In genomic region chrX:60743971-60744370, GRCm38 (mm10) we compare ENCODE assay signal across 21 mouse cellular contexts.
A peak's percentile ranks its signal among the peaks of the same experiment; 100 is the strongest.
DNase-seq lines count a peak whose midpoint lies in the region; ATAC-seq lines count a peak whose summit lies in the region.
"Had no signal": no experiment of that assay in that cellular context is flagged by ENCODE, and none has a peak within 500 bp of the region (broad histone marks: within the 10 kb centered on the region; RNA-seq: fewer than 3 reads in every experiment).

No protein-coding gene starts in this region.

- WGBS in forebrain, embryonic 14.5 days, result 44% methylated on average over 3 of the region's 3 CpGs
- 33% methylated on average over 3 of the region's 3 CpGs for WGBS in forebrain, embryonic 15.5 days
- WGBS in intestine, embryonic 15.5 days, result 87% methylated on average over 3 of the region's 3 CpGs

- H3K27ac ChIP-seq in forebrain, embryonic 14.5 days (ENCODE audit: low read depth, low read length), result no peak overlapping the region
- no peak overlapping the region for H3K27ac ChIP-seq in forebrain, embryonic 15.5 days (replicated peaks)
- no peak overlapping the region for H3K27ac ChIP-seq in intestine, embryonic 15.5 days
- H3K27ac ChIP-seq: embryonic facial prominence, embryonic 12.5 days; embryonic facial prominence, embryonic 15.5 days; heart, adult 2 months; heart, embryonic 10.5 days; heart, embryonic 13.5 days; hindbrain, embryonic 15.5 days had no signal

- DNase-seq in forebrain, embryonic 14.5 days (ENCODE audit: low spot score), result peak; percentile 26
- peak; percentile 94 for DNase-seq in Muller cell, postnatal 12 days (ENCODE audit: inconsistent ontology term)
- DNase-seq in retina, embryonic 14.5 days (ENCODE audit: low spot score), result peak; percentile 71
- no peak for DNase-seq in layer of hippocampus, adult 9-10 months (ENCODE audit: low spot score)
- DNase-seq: adrenal gland, postnatal 10 days; cerebellum, adult 11-12 months; cerebellum, adult 8-10 months; gastrocnemius, postnatal 10 days; gastrocnemius, postnatal 36 days; heart, adult 2 months; heart, postnatal 14 days; heart, postnatal 4 days had no signal

- H3K4me2 ChIP-seq in forebrain, embryonic 14.5 days (ENCODE audit: low read length), result no peak overlapping the region
- no peak overlapping the region for H3K4me2 ChIP-seq in forebrain, embryonic 15.5 days (replicated peaks)
- no peak overlapping the region for H3K4me2 ChIP-seq in intestine, embryonic 15.5 days (replicated peaks)
- H3K4me2 ChIP-seq: embryonic facial prominence, embryonic 12.5 days; embryonic facial prominence, embryonic 15.5 days; heart, embryonic 13.5 days; hindbrain, embryonic 15.5 days had no signal

- H3K36me3 ChIP-seq in forebrain, embryonic 14.5 days (ENCODE audit: control insufficient read depth, insufficient read depth, low read length), result no peaks in the 10 kb centered on the region
- H3K36me3 ChIP-seq in forebrain, embryonic 15.5 days, result no peaks in the 10 kb centered on the region
- H3K36me3 ChIP-seq in intestine, embryonic 15.5 days, result no peaks in the 10 kb centered on the region
- H3K36me3 ChIP-seq: embryonic facial prominence, embryonic 12.5 days; embryonic facial prominence, embryonic 15.5 days; heart, embryonic 10.5 days; heart, embryonic 13.5 days; hindbrain, embryonic 15.5 days had no signal

- H3K9ac ChIP-seq in forebrain, embryonic 14.5 days (ENCODE audit: low read length), result no peak overlapping the region
- H3K9ac ChIP-seq in forebrain, embryonic 15.5 days (replicated peaks), result no peak overlapping the region
- no peak overlapping the region for H3K9ac ChIP-seq in intestine, embryonic 15.5 days
- H3K9ac ChIP-seq: embryonic facial prominence, embryonic 12.5 days; embryonic facial prominence, embryonic 15.5 days; heart, embryonic 13.5 days; hindbrain, embryonic 15.5 days had no signal

- no peaks in the 10 kb centered on the region for H3K9me3 ChIP-seq in forebrain, embryonic 14.5 days (replicated peaks; ENCODE audit: control insufficient read depth, low read length)
- no peaks in the 10 kb centered on the region for H3K9me3 ChIP-seq in forebrain, embryonic 15.5 days
- H3K9me3 ChIP-seq in intestine, embryonic 15.5 days, result no peaks in the 10 kb centered on the region
- H3K9me3 ChIP-seq: embryonic facial prominence, embryonic 12.5 days; embryonic facial prominence, embryonic 15.5 days; heart, embryonic 10.5 days; heart, embryonic 13.5 days; hindbrain, embryonic 15.5 days had no signal

- H3K4me1 ChIP-seq in forebrain, embryonic 14.5 days (ENCODE audit: control insufficient read depth, insufficient read depth, low read length), result no peaks in the 10 kb centered on the region
- H3K4me1 ChIP-seq in forebrain, embryonic 15.5 days, result no peaks in the 10 kb centered on the region
- no peaks in the 10 kb centered on the region for H3K4me1 ChIP-seq in intestine, embryonic 15.5 days (replicated peaks)
- H3K4me1 ChIP-seq: embryonic facial prominence, embryonic 12.5 days; embryonic facial prominence, embryonic 15.5 days; heart, embryonic 10.5 days; heart, embryonic 13.5 days; hindbrain, embryonic 15.5 days had no signal

- H3K4me3 ChIP-seq in forebrain, embryonic 14.5 days (ENCODE audit: low read depth, low read length), result no peak overlapping the region
- H3K4me3 ChIP-seq in forebrain, embryonic 15.5 days, result no peak overlapping the region
- H3K4me3 ChIP-seq in intestine, embryonic 15.5 days (replicated peaks), result no peak overlapping the region
- H3K4me3 ChIP-seq: embryonic facial prominence, embryonic 12.5 days; embryonic facial prominence, embryonic 15.5 days; heart, adult 2 months; heart, embryonic 10.5 days; heart, embryonic 13.5 days; hindbrain, embryonic 15.5 days had no signal

- ATAC-seq in forebrain, embryonic 14.5 days, result no peak
- ATAC-seq in forebrain, embryonic 15.5 days (replicated peaks), result no peak
- ATAC-seq in intestine, embryonic 15.5 days, result no peak
- ATAC-seq: intestine, embryonic 16.5 days; Patski had no signal

- H3K27me3 ChIP-seq in forebrain, embryonic 14.5 days (replicated peaks; ENCODE audit: control insufficient read depth, insufficient read depth, low read length), result no peaks in the 10 kb centered on the region
- H3K27me3 ChIP-seq in forebrain, embryonic 15.5 days, result no peaks in the 10 kb centered on the region
- no peaks in the 10 kb centered on the region for H3K27me3 ChIP-seq in intestine, embryonic 15.5 days (replicated peaks)
- H3K27me3 ChIP-seq: embryonic facial prominence, embryonic 12.5 days; embryonic facial prominence, embryonic 15.5 days; heart, embryonic 13.5 days; hindbrain, embryonic 15.5 days had no signal
